Mouse (Mus musculus) frontal cortex, adult (tissue): Measurements from ENCODE around the gene Cyp2w1.

Experiments
- ATAC-seq: cut with Nextera tagmentation; 2 replicates; pipeline ENCODE4 v1.9.2; 2017; ENCODE audit warnings: mild to moderate bottlenecking, moderate library complexity, mixed read lengths; ENCODE audit not compliant: low TSS enrichment

The Cyp2w1 gene

DNA sequence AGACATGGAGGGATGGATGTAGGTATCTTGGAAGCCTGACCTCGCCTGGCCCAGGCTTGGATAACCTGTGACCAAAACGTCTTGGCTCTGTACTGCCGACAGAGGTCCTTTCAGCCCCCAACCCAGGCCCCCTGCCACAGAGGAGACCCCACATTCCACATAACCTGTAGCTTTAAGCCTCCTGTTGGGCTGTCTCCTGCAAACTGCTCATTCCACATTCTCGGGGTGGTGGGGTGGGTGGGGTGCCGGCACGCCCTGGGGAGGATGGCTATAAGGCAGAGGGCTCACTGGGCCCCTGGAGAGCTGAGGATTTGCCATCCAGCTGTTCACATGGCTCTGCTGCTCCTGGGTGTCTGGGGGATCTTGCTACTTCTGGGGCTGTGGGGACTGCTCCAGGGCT, at the start of gene Cyp2w1:
Gene Cyp2w1 (plus strand): TSS at position 301 of the 400 bp plus-strand sequence.
- ATAC-seq = no peak

GRCm38 (mm10) chr5:139303646-139304061, 48.8 kb upstream of the Cyp2w1 start:
- no peak for ATAC-seq

DNA sequence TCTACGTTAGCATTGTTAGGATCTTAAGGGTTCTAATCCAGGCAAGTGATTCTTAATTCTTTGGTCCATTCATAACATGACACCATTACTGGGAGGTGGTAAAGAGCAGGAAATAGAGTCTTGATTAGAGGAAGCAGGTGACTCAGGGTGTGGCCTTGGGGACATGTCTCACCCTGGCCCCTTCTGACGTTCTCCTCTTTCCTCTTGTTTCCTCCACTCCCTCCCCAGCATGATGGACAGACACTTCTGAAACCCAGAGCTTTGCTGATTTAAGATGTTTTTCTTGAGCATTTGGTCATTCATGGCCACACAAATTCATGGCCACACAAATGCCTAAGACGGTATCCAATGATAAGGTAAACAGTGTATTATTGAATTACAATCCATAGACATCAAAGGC, 42.5 kb upstream of the Cyp2w1 start:
- ATAC-seq = no peak

DNA sequence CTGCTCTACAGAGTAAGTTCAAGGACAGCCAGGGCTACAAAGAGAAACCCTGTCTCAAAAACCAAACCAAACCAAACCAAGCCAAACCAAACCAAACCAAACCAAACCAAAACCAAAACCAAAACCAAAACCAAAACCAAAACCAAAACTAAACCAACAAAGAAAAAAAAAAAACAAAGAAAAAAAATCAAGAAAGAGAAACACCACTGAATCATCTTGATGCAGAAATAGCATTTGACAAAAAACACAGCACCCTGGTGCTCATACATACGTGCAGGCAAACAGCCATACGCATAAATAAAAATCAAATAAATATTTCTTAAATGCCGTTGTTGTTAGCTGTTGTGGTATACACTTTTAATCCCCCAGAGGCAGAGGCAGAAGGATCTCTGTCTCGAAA, 41.9 kb upstream of the Cyp2w1 start:
- ATAC-seq = no peak

GRCm38 (mm10) chr5:139311822-139312221, 40.6 kb upstream of the Cyp2w1 start:
- ATAC-seq = peak; percentile 72; the same call in 1 of the 2 replicates

- no peak for ATAC-seq
Measured at GRCm38 (mm10) chr5:139313536-139313935, 38.9 kb upstream of the Cyp2w1 start.

DNA sequence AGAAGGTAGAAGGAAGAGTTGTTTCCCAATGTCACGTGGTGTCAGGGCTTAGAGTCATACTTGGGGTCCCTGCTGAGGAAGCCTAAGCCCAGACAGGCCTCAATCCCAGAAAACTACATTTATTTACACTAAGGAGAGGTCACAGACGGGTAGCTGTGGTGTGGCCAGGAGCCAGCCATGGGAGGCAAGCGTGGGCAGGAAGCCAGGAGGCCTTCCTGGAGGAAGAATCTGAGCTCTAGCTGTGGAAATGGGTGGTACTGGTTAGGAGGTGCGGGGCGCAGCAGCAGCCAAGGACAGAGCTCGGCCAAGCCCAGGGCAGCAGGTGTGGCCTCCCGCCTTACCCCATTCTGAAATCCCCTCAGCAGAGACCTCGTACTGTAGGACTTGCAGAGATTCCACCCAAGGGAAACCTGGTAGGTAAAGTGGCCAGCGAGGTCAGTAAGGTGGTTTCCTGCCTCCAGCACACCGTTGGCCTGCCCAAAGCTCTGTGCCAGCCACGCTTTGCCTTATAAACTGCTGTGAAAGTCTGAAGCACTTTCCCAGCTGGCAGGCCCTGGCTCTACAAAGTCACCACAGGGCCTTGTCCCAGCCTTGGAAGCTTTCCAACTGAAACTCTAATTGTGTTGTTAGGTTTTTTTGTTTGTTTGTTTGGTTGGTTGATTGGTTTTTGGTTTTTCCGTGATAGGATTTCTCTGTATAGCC, 37.3 kb upstream of the Cyp2w1 start:
- ATAC-seq = no peak

GRCm38 (mm10) chr5:139316982-139317675, 35.3 kb upstream of the Cyp2w1 start:
- ATAC-seq = no peak

DNA sequence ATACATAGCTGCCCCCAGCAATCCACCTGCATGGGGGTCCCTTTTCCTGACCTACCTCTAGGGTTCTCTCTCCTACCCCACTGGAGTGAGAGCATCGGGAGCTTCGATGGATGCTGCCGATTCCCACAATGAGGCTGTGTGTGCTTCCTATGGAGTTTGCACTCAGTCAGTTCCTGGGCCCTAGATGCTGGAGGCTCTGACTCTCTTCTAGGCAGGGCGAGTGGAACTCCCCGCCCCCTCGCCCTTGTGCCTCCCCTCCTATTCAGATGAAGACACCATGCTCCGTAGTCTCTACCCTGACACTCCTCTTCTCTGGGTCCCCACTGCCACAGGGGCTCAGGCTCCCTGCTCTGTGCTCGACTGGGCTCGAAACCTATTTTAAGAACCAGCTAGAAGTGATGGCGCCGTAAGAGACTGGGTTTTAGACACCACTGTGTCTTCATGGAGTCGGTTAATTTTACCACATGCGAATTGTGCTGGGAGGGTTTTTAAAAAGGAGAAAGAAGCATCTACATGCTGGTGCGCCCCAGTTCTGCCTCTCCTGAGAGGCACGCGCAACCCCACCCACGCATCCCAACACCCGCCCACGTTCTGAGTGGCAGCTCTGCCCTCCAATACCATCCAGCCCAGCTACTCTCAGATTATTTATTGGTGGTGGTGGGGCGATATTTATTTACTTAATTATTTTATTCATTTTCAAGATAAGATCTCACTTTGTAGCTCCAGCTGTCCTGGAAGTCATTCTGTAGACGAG, 34.5 kb upstream of the Cyp2w1 start:
- ATAC-seq = peak; percentile 69

DNA sequence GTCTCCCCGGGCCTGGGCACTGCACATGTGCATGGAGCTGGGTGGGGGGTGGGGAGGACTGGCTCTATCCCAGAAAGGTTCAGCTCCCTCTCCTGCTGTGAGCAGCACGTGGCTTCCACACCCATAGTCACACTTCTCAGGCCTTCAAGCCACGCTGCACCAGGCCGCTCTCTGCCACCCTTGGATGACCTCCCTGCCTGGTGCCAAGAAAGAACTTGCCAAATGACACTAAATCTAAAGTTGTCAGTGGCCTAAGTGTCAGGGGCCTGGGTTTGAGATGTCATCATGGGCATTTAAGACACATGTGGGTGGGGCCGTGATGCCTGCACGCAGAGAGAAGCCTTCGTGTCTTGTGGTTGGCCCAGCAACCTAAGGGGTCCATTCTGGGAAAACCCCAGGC, 32.0 kb upstream of the Cyp2w1 start:
- no peak for ATAC-seq

- 0 out of 2 replicates have a peak, but pooled peaks have one; percentile 11 for ATAC-seq
Measured at GRCm38 (mm10) chr5:139321331-139321730, 31.1 kb upstream of the Cyp2w1 start.

DNA sequence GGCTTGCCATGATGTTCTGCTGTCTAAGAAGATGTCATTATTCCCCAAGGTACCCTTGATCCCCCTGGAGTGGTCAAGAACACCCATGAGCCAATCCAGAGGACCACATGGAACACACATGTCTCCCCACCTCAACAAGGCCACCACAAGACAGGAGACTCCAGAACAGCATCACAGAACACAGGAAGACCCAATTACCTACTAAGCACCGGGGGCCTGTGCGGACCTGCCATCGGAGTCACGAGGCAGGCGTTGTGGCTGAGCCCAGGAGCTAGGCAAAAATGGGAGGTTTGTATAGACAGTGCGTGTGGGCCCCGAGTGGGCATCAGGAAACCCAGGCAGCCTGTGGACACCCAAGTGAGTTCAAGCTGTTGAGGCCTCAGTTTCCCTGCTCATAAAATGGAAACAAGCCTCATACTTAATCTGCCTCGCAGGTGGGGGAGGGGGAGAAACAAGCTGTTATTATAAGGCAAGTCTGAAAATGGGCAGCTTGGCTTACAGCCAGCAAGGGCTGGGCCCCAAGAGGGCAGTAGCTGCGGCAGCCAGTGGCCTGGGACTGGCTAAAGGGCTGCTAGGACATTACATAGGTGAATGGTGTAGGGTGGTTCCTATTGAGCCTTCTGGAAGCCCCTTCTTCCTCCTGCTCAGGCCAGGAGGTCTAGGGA, 29.0 kb upstream of the Cyp2w1 start:
- no peak for ATAC-seq

DNA sequence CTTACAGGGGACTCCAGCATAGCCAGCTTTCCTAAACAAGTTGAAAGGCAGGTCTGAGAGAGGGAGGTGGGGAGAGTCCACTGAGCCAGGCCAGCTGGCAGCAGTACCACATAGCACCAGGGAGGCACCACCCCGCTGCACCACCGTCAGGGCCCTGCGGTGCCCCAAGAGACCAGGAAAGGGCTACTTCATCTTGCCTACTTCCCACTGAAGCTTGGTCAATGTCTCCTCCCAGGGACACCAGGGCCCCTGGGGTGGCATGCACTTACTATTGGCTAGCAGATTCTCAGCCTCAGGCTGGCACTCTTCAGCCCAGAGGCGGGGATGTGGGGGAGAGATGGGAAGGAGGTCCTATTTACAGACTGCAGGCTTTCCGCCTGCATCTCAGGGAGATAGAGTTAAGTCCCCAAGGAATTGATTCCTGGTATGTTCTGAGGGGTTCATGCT, 28.3 kb upstream of the Cyp2w1 start:
- peak; percentile 52 for ATAC-seq

GRCm38 (mm10) chr5:139324691-139325394, 27.6 kb upstream of the Cyp2w1 start:
- peak; percentile 7 for ATAC-seq

DNA sequence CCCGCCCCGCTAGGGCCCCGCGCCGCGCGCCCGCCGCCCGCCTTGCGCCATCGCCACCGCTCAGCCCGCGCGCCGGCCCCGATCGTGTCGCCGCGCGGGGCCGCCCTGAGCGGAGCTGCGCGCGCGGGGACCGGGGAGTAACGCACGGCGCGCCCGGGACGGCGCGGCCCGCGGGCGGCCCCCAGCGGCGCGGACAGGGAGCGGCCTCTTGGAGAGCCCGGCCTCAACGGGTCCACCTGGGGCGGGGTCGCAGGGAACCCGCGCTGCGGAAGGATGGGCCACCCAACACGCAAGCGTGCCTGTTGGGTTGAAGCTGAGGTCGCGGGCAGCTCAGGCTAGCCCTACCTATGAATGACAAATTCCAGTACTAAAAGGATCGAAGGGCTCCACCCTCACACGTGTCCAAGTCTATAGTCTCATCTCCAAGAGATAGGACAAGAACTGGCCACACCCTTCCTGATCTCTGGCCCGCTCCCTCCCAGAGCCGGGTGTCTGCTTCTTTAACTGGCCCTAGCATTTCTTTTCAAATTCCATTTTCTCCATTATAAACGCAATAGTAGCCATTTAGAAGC, 26.9 kb upstream of the Cyp2w1 start, which contains the start of gene Adap1:
Gene Adap1 (minus strand): TSS at position 228 of the 572 bp plus-strand sequence.
- ATAC-seq = peak; percentile 46

GRCm38 (mm10) chr5:139326111-139326696, 26.2 kb upstream of the Cyp2w1 start:
- ATAC-seq = no peak

GRCm38 (mm10) chr5:139326986-139327633, 25.3 kb upstream of the Cyp2w1 start:
- ATAC-seq = no peak

- no peak for ATAC-seq
Measured at GRCm38 (mm10) chr5:139327634-139328020, 24.8 kb upstream of the Cyp2w1 start.

DNA sequence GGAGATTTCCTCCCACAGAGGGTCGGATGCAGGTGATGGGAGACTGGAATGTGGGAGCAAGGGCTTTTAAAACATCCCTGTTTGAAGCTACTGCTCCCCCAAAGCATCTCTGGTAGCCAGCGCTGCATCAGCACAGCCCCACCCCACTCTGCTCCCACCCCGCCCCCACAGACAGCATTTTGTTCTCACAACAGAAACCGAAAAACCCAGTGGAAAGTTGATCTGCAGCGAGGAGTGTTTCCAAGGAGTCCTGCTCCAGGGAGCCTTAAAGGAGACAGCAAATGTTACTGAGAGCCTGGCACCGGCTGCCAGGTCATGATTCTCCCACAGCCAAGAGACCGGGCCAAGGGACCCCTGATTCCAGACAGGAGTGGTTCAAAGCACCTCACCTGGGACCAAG, 21.7 kb upstream of the Cyp2w1 start:
- ATAC-seq = peak; percentile 42; the same call in 1 of the 2 replicates

DNA sequence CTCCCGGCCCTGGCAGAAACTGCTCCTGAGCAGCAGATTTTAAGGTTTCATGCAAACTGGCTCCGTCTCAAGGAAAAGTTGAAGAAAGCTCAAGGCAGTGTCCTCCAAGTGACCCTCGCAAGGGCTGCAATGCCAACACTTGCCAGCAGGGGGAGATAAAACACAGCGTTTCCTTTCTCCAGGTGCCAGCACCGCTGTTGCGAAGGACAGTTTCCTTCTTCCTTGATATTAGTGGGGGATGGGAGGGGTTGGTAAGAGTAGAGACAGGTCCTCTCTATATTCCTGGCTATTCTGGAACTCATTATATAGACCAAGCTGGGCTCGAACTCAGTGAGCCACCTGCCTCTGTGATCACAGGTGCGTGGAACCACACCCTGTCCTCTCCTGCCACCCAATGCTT, 20.7 kb upstream of the Cyp2w1 start:
- ATAC-seq = 0 out of 2 replicates have a peak, but pooled peaks have one; percentile 31
